Mouse (Mus musculus): ENCODE results near the gene Krt25.

DNA sequence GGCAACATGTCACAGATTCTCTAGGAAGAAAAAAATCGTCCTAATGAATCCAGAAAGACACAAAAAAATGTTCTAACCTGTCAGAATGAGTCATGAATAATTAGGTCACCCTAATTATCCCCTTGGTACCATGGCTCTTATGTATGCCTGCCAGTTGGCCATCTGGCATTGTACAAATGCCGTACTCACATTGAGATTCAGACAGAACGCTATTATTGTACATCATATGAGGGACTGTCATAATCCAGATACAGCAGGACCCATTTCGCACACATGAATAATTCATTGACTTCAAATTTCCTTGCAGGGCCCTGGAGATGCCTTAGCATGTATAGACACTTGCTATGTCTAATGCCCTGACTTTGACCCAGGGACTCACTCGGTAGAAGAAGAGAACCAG lies 38.7 kb downstream of the Krt25 start:
- TF ChIP-seq CTCF (IDR thresholded peaks at IDR 0.05; ENCODE audit: insufficient read depth, low read length) (no peak), POLR2A (IDR thresholded peaks at IDR 0.05; ENCODE audit: borderline replicate concordance, extremely low read depth, low read depth, low read length) (no peak)

All from lung, adult 2 months (tissue).